Mouse (Mus musculus) ES-E14 (cell line): Measurements from ENCODE around the gene Fmnl1.

Source experiments
- CHD2 ChIP-seq: IDR thresholded peaks from 2 replicates; pipeline ENCODE4 v1.6.1; 2014; ENCODE audit warnings: mild to moderate bottlenecking, low read depth, low read length, inconsistent platforms
- HCFC1 ChIP-seq: IDR thresholded peaks from 2 replicates; pipeline ENCODE4 v1.6.1; 2012; ENCODE audit warnings: low read length, inconsistent platforms, borderline replicate concordance; ENCODE audit not compliant: insufficient read depth
- MAFK ChIP-seq: IDR thresholded peaks from 2 replicates; pipeline ENCODE4 v1.6.1; 2014; ENCODE audit warnings: mild to moderate bottlenecking, low read depth, low read length, inconsistent platforms; ENCODE audit not compliant: insufficient read depth
- ZC3H11A ChIP-seq: IDR thresholded peaks from 2 replicates; pipeline ENCODE4 v1.6.1; 2012; ENCODE audit warnings: low read depth, mild to moderate bottlenecking, inconsistent platforms, low read length, borderline replicate concordance

- no peak for TF ChIP-seq HCFC1
- no peak for TF ChIP-seq MAFK
- no peak for TF ChIP-seq CHD2
- TF ChIP-seq ZC3H11A: no peak
These were observed 50.5 kb downstream of the Fmnl1 start for GRCm38 (mm10) chr11:103221437-103221836.
